Mouse (Mus musculus) thymus, postnatal 14 days (tissue): Measurements from ENCODE around the gene Sorbs2.
"Not testable (repeated sequence)": the region's sequence is repeated elsewhere in the genome, so short reads cannot be mapped to it uniquely, and the experiment has no call there.

Experiments
- DNase-seq: peaks from one replicate; pipeline ENCODE4 v3.0.0; 2021

Sorbs2 gene

DNA sequence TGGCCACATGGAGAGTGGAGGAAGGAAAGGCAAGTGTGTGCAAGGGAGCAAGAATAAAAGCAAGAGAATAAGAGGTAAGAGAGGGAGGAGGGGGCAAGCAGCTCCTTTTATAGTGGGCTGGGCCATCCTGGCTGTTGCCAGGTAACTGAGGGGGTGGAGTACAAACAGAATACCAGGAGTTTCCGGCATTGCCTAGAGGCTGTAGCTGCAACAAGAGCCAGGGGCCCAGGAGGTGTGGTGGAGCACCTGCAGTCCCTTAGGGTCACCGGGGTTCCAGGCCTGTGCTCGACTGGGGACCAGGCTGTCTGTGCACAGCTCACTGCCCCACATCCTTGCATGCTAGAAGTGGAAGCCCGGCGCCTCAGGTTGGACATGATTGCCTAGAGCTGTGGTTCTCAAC, 350.1 kb downstream of the Sorbs2 start:
- no peak for DNase-seq

GRCm38 (mm10) chr8:45858391-45858790, 350.8 kb downstream of the Sorbs2 start:
- DNase-seq: no peak

GRCm38 (mm10) chr8:45871587-45871986, 364.0 kb downstream of the Sorbs2 start:
- DNase-seq: not testable (repeated sequence)

DNA sequence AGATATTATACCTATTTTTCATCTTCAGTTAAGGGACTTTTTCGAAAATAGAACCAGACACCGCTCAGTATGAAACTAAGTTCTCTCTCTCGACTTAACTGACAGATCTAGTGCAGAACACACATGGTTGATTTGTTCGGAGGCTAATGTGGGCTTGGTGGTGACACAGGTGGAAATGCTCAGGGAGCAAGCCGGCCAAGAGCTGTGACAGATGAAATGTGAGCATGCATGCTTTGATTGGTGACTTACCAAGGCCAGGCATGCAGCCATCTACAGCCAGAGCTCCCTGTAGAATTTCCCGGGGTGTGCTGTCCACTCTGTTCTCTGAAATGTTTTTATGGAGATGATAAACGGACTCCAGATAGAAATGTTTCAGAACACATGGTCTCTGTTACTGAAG, 364.5 kb downstream of the Sorbs2 start:
- no peak for DNase-seq

DNA sequence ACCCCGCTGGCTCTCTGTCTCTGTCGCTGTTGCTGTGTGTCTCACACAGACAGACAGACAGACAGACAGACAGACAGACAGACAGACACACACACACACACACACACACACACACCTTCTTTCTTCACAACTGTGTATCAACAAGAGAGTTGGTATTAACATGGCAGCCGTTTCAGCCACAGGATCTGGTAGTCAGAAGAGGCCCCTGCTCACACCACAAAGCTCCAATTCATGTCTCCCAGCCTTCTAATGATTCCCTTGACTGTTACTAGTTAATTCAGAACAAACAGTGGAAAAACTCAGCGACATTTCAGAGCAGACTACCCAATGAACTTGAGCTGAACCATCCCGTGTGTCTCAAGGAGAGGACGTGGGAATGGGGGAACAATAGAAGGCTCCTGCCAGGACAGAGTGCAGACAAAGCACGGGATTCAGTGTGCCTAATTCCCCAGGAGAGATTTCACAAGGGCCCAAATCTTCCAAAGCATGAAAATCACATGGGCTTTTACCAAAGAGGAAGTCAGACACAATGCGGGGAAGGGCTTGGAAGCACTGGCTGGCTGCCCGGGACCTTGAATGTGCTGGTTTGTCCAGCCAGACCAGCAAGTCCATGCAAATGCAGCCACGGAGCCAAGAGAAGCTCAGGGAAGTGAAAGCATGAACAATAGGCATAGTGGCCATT, 367.5 kb downstream of the Sorbs2 start:
- DNase-seq: no peak

- DNase-seq: no peak
Measured at GRCm38 (mm10) chr8:45876397-45876796, 368.8 kb downstream of the Sorbs2 start.
